Mouse (Mus musculus) gastrocnemius, postnatal 25 days (tissue): ENCODE results near the gene Ascc2. TPM values are rescaled to one million over a fixed set of nuclear protein-coding genes. Genes with fewer than 3 reads are reported as not detected.
"Not testable (repeated sequence)": the region's sequence is repeated elsewhere in the genome, so short reads cannot be mapped to it uniquely, and the experiment has no call there.

Source experiments
- DNase-seq: peaks from one replicate; pipeline ENCODE4 v3.0.0; 2022
- total RNA-seq, 2 experiments: library from RNA; stranded (reverse); gene quantifications; 1 replicate in 1 of 2; 2 replicates in 1 of 2; pipeline ENCODE4 v1.2.3; 2021

Ascc2 gene
- total RNA-seq, 2 experiments from 2014 or later, result 14.2 to 14.7 TPM

GRCm38 (mm10) chr11:4633420-4633819 lies 4.1 kb upstream of the Ascc2 start:
- no peak for DNase-seq

DNA sequence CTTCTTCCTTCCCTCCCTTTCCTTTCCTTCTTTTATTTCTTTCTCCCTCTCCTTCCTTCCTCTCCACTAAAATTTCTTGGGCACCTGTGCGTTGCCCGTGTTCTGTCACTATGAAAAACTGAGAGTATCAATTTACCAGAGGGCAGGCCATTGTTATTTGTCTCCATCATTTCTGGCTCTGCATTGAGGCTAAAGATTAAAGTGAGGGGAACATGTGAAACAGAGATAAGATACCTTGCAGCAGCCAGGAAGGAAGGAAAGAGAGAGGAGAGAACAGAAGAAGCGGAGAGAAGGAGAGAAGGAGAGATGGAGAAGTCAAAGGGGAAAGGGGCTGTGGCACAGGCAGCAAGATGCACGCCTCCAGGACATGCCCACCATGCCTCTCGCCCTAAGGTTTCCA lies 3.2 kb upstream of the Ascc2 start:
- no peak for DNase-seq

DNA sequence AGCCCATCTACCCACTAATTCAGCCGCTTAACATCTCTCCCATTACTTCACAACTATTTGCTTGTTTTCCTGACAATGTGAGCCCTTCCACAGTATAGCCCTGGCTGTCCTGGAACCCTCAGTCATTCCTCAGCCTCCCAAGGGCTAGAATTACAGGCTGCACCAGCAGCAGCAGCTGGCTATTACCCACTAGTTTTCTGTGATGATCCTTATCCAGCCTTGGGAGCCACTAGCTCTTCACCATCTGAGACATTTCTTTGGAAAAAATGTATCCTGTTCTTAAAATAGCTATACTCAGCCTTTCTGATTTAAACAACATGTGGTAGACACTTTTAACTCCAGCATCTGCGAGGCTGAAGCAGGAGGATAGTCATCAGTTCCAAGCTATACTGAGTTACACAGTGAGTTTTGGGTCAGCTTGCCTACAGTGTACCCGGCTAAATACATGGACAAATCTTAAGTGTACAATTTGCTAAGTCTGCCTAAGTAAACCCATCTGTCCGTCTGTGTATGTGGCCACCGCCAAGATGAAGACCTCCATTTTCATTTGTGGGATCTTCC lies 685 bp upstream of the Ascc2 start:
- no peak for DNase-seq

- DNase-seq, result no peak
These were observed 714 bp downstream of the Ascc2 start for GRCm38 (mm10) chr11:4638261-4638660.

DNA sequence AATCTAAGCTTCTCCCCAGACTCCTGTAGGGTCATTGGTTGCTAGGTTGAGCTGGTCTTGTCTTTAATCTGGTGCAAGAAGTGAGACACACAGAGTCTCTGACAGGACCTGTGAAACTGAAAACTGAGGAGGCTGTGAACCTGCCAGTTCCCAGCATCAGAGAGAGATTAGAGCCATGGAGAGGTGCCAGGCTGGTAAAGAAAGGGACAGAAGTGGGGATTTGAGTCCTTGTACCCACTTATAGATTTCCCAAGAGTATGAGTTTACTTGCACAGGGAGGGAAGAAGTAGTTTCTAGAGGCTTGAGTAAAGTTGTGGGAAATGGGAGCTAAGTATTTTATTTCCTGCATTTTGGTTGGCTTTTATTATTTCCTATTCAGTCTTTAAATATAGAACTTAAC lies 3.6 kb downstream of the Ascc2 start:
- DNase-seq, result no peak

DNA sequence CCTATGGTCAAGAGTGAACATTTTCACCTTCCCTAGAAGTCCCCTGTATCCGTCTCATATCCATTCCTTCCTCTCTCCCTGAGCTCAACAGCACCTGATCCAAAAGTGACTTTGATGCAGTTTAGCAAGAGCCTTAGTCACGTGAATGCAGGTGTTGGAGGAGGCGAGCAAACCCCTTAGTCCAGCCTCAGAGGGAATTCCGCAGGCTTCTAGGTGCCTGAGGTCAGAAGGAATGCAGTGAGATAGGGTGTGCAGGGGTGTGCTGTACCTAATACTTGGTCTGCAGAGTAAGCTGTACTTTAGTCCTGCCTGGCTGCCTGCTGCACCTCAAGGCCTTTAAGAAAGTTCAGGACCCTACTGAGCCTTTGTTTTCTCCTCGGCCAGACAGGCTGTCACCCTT lies 6.2 kb downstream of the Ascc2 start:
- DNase-seq, result no peak

GRCm38 (mm10) chr11:4645180-4645579 lies 7.6 kb downstream of the Ascc2 start:
- DNase-seq, result not testable (repeated sequence)

DNA sequence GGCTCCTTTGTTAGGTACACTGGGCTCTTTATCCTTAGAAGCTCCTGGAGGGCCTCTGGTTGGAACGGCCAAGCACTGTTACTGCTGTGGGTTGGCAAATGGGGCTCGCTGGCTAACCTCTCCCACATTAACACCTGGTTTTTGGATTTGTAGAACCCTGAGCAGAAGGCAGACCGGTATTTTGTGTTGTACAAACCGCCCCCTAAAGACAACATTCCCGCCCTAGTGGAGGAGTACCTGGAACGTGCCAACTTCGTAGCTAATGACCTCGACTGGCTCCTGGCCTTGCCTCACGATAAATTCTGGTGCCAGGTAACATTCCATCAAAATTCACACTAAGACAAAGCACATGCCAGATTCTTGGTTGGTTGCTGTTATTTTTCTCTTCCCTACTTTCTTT lies 8.9 kb downstream of the Ascc2 start:
- DNase-seq, result no peak

GRCm38 (mm10) chr11:4659818-4660217 lies 22.3 kb downstream of the Ascc2 start:
- DNase-seq, result no peak

GRCm38 (mm10) chr11:4660309-4661025 lies 22.9 kb downstream of the Ascc2 start:
- DNase-seq, result no peak

DNA sequence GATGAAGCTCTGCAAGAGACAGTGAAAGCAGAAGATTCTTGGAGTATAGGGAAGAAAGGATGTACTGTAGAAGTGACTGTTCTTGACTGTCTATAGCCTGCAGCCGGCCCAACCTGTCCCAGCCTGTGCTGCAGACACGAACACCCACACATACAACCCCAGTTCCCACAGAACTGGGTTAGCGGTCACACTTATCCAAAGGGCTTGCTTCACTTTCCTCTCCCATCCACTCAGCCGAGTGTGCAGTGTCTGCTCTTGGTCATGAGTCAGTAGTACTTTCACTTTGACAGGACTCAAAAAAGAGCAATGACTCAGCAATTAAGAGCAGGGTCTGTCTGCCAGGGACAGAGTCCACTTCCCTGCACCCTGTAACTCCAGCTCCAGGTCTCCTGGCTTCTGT lies 23.8 kb downstream of the Ascc2 start:
- no peak for DNase-seq

DNA sequence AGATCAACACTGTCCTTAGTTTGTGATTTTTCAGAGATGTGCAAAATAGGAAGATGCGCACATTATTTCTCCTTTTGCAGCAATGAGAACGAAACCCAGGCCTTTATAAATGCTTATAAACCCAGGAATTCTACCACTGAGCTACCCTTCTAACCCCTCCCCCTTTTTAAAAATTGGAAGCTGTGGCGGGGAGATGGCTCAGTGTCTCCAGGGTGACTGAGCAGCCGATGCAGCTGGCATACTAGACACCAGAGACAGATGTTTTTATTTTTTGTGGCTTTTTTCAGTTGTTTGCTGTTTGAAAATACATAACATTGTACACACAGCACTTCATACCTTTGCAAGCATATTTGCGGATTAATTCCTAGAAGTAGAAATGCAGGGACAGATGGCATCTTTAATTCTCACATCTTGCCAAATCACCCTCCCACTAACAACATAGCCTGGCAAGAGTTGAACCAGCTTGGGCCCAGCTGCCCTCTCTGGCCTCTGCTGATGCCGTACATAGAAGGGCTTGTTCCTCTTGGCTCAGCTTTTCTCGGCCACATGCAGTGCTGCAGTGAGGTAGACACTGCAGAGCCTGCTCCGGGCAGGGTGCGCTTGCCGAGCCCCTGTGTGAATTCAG lies 24.4 kb downstream of the Ascc2 start:
- no peak for DNase-seq

GRCm38 (mm10) chr11:4662496-4662878 lies 24.9 kb downstream of the Ascc2 start:
- DNase-seq, result no peak

DNA sequence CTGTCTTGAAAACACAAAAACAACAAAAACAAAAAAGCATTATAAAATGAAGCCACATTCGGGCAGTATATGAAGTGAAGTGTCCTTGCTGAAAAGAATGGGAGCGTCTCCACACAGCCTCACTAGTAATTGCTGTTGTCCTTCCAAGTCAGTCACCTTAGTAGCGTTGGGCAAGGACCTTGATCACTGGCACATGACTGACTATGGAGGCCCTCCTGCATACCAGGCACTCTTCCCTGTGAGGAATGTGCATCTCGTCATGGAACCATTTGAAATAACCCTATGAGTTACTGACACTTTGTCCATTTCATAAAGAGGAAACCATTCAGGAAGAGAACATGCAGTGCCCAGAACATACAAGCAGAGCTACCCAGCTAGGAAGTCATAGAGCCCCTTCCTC lies 34.2 kb downstream of the Ascc2 start:
- no peak for DNase-seq

GRCm38 (mm10) chr11:4674593-4674992 lies 37.0 kb downstream of the Ascc2 start:
- DNase-seq, result no peak

- DNase-seq, result no peak
These were observed 37.6 kb downstream of the Ascc2 start for GRCm38 (mm10) chr11:4675126-4675562.

DNA sequence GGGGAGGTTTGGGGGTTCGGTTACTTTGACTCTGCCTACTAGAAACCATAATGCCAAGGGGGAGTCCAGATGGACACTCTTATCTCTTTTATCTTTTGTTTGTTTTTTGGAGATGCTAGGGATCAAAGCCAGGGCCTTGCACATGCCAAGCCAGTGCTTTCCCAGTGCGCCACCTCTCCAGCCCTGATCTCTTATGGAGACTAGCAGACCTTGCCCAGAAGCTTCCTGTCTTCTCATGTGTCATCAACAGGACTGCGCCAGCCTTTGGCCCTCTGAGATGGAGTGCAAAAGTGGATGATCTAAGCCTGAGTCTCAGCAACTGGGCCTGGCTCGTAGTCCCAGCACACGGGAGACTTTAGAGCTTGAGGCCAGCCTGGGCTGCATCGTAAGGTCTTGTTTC lies 38.1 kb downstream of the Ascc2 start:
- no peak for DNase-seq

GRCm38 (mm10) chr11:4677250-4677872 lies 39.8 kb downstream of the Ascc2 start:
- DNase-seq, result no peak

- DNase-seq, result no peak
These were observed 41.3 kb downstream of the Ascc2 start for GRCm38 (mm10) chr11:4678700-4679440.

- no peak for DNase-seq
These were observed 41.9 kb downstream of the Ascc2 start for GRCm38 (mm10) chr11:4679441-4679832.

- no peak for DNase-seq
These were observed 42.6 kb downstream of the Ascc2 start for GRCm38 (mm10) chr11:4680126-4680525.

- DNase-seq, result no peak
These were observed 46.0 kb downstream of the Ascc2 start for GRCm38 (mm10) chr11:4683516-4683915.

GRCm38 (mm10) chr11:4684186-4684585 lies 46.6 kb downstream of the Ascc2 start:
- no peak for DNase-seq
